Mouse (Mus musculus) cerebellum, postnatal 14 days (tissue): ENCODE data around the gene Podxl2.

ENCODE experiments used
- DNase-seq, 2 experiments: peaks; one replicate each; pipeline ENCODE4 v3.0.0; 2021; ENCODE audit warnings: mixed read lengths in 2 of 2

The Podxl2 gene

DNA sequence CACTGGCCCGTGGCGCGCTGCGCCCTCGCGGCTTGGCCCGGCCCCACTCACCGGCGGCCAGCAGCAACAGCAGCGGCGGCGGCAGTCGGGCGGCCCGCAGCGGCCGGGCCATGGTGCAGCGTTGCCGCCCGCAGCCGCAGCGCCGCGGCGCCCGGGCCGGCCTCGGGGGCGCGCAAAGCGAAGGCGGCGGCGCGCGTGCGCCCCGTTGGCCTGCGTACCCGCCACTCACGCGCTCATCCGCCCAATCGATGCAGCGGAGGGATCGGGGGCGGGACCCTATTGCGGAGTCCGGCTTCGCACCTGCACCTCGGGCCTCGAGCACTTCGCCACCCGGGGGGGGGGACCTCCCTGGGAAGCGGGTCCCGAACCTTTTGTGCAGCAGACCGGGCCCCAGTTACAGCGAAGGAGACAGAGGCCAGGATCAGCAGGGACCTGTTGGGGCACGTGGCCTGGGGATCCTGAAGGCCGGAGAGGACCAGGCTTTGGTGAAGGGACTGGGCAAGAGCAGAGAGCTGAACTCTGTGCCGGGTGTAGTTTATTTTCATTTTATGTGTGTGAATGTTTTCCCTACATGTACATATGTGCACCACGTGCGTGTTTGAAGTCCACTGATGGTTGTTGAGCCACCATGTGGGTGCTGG lies at the start of gene Podxl2:
Gene Podxl2 (minus strand): TSS at position 177 of the 641 bp plus-strand sequence.
- peak; percentile 93 to 94 for DNase-seq

DNA sequence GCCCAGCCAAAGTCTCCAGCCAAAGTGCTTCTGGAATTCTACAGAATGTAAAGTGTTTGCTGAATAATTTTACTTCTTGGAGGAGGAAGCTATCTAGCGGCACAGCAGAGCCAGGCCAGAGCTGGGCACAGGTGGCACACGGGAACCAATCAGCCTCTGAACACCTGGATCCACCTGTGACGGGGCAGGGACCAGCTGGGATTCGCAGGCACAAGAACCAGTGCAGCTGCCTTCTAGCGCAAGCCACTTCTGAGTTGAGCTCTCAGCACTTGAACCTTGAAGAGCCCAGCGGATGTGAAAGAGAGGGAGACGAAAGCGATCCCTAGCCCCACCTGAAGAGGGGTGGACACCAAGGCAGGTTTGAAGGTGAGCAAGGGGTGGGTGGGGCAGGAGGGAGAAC lies 44.0 kb upstream of the Podxl2 start:
- no peak for DNase-seq

DNA sequence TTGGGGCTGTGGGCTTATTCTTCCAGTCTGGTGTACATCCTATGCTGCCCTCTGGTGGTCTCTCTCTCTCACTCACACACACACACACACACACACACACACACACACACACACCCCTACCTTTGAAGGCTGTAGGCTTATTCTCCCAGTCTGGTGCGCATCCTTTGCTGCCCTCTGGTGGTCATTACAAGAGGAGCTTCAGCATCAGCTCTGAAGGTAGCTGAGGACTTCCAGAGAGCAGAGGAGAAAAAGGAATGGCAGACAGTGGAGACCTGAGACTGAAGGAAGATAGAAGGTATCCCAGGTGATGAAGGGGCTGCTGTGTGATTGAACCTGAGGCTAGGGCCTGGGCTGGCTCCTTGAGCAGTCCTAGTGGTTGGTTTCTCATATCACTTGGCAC lies 41.3 kb upstream of the Podxl2 start:
- DNase-seq = peak; percentile 77 to 86

DNA sequence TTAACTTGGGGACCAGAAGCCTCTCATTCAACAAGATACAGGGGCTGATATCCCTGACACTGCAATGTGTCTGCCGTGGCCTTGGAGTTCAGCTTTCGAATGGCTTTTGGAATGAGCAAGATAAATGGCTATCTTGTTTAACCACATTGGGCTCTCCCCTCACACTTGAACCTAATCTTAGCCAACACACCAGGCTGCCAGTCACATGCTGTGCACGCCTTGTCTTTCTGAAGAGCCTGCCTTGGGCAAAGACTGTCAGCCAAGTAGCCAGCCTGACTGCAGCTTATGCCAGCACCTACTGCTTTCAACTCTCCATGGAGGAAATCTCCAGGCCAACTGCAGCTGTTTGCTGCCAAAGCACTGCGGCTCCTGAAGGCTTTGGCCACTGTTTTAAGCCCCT lies 40.7 kb upstream of the Podxl2 start:
- DNase-seq = peak; percentile 61 to 80

DNA sequence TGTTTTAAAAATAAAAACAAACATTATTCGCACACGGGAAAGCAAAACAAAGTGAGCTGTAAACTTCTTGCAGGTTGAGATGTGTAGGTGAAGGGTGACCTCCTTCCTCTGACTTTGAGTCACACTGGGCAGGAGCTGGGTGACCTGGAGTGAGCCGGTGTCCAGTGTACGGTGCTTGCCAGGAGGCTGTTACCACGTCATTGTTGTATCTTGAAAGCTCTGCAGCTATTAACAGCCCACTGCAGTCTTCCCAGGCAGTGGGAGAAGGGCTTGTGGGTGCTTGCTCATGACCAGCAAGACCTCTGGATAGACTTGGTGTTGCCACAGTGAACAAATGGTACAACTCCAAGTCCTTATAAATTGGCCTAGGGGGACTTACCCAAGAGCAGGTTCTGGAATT lies 40.0 kb upstream of the Podxl2 start:
- no peak for DNase-seq

DNA sequence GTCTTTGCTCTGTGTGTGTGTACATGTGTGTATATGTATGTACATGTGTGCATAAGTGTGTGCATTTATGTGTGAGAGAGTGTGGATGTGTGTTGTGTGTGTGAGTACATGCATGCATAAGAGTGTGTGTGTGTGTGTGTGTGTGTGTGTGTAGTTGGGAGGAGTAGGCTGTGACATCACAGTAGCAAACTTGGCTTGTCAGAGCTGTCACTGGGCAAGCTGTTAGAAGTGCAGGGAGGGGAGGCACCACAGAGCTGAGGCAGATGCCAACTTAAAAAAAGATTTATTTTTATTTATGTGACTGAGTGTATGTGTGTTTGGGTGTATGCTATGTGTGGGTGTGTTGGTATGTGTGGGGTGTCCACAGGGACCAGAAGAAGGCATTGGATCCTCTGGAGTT lies 38.6 kb upstream of the Podxl2 start:
- no peak for DNase-seq

DNA sequence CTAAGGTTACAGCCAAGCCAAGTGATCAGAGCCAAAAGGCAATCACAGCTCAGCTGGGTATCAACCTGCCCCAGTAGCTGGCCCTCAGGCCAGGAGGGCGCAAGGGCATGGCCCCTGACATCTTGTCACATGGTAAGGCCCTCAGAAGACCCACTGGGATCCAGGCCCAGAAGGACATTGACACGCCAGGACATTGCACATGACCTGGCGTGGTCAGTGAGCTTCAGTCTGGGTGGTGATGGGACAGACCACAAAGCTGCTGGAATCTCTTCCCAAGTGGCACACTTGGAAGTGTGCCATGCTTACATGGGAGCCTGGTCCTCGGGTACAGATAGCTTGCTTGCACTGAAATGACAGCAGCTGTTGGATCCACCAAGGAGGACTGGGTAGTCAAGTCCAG lies 38.2 kb upstream of the Podxl2 start:
- no peak for DNase-seq

DNA sequence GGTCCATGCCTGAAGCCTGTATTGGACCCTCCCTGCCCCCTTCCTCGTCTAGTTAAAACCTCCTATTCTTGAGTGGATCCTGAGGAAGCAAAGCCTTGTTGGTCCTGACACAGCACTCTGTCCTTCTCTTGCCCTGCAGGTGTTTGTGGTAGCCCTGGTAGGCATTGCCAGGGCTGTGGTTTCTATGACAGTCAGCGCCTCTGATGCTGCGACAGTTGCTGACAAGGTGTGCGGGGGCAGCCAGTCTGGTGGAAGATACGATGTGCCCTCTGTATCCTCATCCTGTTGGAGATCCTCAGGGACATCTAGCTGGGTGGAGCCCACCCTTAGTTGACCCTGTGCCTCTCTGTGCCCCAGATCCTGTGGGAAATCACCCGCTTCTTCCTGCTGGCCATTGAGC lies 34.3 kb upstream of the Podxl2 start:
- no peak for DNase-seq

DNA sequence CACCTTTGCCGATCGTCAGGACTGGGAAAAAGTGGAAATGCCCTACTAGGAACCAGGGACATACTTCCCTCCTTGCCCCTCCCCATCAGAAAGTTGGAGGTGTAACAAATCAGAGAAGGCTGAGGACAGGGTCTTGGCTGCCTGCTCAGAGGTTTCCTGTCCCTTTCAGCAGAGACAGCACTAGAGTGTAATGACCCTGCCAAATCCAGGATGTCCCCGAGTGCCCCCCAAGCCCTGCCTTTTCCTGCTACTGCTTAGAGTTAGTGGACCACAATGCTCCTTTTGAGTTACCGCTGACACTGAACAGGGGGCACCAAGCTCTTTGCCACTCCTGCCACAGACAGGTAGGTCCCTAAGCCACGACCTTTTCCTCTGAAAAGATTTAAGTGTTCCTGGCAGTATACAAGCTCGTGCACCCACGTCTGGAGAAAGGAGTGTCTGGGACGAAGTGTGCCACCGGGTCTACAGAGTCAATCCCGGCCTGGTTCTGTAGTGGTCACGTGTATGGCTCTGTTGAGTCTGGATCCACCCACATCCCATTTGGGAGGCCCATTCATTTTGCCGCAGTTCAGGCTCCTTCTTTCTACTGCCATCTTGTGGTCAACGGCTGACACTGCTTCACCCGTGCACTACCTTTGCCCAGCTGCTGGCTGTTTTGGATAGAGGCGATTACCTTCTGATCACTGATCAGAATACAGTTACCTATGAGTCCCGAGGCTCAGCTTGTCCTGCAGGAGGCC lies 31.7 kb upstream of the Podxl2 start:
- DNase-seq = peak; percentile 76 to 80

DNA sequence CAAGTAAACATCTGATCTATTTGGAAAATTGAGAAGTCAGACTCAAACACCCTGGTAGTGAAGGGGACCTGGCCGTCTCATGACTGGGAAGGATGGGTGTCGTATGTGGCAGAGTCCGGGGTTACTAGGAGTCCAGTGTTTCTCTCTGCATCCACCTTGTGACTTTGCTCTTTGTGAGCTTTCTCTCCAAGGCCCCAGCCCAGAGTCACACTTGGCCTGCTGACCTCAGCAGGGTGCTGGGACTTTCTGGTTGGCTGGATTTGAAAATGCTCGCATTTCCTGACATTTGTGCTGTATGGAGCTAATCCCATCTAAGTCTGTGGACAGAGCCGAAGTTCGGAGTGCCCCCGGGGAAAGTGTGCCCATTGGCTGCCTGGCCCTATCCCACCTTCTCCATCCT lies 30.2 kb upstream of the Podxl2 start:
- no peak for DNase-seq

DNA sequence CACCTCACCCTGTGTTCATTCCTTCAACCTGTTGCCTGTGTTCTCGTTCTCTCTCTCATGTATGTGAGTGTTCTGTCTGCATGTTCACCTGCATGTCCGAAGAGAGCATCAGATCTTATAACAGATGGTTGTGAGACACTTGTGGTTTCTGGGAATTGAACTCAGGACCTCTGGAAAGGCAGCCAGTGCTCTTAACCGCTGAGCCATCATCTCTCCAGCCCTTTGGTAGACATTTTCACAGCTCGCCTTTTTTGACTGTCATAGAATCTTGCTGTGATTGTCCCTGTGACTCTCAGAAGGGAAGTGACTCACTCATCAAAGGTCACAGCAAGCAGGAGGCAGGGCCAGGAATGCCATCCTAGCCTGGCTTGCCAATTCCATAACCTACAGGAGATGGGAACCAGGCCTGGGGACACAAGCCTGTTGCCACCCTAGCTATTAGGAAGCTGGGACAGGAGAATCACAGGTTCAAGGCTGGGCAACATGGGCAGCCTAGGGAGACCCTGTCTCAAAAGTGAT lies 29.7 kb upstream of the Podxl2 start:
- DNase-seq = no peak

DNA sequence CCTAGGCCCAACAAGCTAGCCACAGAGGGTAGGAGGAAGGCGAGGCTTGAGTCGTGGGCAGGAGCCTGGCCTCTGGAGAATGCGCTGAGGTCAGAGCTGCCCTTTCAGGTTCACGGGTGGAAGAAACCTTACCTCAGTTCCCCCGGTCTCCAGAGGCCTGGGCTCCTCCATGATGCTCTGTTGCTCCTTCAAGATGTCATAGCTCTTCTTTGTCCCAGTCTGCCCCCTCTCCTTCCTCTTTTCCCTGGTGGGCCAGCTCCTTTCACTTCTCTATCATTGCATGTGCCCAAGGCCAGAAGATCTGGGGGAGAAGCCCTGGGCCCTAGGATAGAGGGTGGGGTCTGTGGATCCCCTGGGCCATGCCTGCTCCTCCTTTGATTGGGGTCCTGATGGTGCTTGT lies 28.9 kb upstream of the Podxl2 start:
- no peak for DNase-seq

DNA sequence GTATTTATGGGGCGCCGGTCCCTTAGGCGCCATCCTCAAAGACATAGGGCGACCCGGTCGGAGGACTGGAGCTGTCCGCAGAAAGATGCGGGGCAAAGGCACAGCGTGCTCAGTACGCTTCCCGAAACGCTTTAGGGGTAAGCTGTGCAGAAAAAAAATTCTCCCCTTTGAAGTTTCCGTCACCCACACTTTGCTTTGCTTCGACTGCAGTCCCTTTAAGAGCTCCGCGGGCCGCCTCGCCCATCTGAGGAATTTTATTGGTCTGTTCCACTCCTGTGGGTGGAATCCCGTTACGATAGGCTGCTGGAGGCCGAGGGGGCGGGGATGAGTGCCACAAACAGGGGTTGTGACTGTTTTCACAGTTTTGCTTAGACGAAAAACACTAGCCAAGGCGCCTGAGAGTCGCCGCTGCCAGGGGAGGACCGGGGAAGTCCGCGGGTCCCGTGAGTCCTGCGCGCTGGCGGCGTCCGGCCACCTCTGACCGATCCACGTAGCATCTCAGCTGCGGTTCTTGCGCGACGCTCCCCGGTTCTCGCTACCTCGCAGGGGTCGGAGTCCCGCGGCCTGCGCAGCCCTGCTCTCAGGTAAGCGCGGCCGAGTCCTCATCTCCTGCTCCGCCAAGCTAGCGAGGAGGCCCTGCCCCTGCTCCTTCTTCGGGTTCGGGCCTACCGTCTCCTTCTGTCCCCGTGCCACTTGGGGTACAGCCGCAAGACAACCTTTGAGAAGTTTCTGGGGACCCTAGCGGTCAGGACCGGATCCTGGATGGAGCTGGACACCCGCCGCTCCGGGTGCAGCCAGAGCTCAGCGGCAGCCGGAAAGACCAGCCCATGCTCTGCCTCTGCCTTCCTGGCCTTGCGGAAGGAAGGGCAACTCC lies 27.3 kb upstream of the Podxl2 start, which contains the start of gene Tpra1:
Gene Tpra1 (plus strand): TSS at position 305 of the 874 bp plus-strand sequence.
- peak; percentile 95 to 96 for DNase-seq

DNA sequence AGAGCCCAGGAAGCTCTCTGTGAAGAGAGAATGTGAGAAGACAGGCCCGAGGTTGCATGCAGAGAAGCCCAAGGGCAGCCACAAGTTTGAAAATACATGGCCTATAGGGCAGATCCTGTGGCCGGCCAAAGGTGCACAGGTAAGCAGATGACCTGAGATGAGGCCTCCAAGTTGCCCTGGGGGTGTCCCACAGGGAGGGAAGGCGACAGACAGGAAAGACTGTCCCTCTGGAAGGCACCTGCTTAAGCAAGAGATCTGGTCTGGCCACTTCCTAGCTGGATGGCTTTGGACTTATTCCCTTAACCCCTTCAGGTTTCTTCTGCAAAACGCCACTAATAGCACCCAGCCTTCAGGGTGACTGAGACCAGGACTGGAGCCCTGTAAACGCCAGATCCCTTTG lies 26.6 kb upstream of the Podxl2 start:
- DNase-seq = no peak

DNA sequence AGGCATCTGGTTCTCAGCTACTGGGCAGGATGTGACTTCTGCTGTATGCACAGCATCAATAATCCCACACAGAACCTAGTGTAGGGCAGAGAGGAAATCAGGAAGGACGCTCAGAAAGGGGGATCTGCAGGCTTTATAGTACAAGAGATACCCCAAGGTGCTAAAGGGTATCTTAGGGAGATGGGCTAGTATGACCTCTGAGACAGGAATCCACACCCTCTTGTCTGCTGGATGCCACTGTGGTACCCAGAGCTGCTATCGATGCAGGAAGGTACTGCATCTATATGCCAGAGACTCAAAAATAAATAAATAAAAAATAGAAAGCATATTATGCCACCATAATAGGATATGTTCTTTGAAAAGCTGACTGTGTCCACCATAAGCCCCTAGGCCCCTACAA lies 24.8 kb upstream of the Podxl2 start:
- DNase-seq = no peak

DNA sequence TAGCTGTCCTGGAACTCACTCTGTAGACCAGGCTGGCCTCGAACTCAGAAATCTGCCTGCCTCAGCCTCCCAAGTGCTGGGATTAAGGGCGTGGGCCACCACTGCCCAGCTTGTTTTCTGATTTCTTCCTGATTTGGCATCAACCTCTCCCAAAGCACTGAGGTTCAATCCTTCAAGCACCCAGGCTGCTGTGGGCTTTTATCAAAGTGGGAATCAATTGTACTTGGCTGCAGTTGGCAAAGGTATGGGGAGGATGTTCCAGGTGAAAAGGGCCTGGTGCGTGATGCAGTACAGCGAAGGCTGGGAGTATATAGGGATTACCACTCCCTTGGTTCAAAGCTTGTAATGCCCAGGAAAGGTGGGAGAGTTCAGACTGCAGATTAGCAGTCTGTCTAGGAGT lies 24.2 kb upstream of the Podxl2 start:
- DNase-seq = no peak

DNA sequence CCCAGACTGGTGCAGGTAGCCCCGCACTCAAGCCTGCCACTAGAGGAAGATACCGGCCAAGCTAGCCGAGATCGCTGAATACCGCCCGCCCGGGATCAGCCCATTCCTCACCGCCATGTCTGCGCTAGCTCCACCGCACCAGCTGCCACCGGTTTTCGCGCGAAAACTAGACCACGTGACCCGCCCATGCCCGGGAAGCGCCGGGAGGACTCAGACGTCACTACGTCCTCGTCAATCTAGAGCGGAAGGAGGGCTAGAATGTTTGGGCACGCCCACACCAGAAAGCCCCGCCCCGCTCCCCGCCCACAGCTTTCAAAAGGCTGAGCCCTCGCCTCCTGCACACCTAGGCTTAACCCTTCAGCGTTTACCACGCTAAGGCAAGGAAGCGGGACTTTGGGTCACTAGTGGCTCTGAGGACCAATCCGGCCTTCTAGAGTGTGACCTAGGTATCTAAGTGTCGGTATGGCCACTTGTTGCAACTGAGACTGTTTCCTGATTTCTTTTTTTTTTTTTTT lies 23.7 kb upstream of the Podxl2 start, which contains the start of gene Mcm2:
Gene Mcm2 (minus strand): TSS at position 247 of the 515 bp plus-strand sequence.
- peak; percentile 93 to 94 for DNase-seq

DNA sequence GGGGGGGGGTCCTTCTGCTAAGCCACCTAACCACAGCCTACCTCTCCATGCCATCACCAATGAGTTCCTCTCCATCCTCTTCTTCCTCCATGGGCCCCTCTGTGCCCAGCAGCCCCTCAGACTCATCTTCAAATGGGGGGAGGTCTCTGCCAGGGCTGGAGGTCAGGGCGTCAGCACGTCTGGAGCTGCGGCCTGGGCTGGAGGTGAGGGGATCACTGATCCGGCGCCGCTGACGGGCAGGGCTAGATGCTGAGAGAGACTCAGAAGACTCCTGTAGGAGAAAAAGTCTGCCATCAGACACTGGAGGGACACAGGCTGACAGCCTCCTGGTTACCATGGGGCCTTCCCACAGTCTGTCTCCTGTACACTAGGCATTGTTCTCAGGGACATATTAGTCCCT lies 22.4 kb upstream of the Podxl2 start:
- peak in 1 of 2 experiments; percentile 13 for DNase-seq

DNA sequence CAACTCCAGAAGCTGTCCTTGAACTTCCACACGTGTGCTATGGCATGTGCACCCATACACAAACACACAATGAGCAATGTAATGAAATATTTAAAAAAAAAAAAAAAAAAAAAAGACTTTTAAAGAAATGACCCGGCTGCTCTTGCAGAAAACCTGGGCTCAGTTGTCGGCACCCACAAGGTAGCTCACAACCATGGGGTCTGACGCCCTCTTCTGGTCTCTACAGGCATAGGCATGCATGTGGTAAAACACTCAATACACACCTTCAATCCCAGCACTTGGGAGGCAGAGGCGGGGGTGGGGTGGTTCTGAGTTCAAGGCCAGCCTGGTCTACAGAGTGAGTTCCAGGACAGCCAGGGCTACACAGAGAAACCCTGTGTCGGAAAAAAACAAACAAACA lies 21.1 kb upstream of the Podxl2 start:
- DNase-seq = peak in 1 of 2 experiments; percentile 13

DNA sequence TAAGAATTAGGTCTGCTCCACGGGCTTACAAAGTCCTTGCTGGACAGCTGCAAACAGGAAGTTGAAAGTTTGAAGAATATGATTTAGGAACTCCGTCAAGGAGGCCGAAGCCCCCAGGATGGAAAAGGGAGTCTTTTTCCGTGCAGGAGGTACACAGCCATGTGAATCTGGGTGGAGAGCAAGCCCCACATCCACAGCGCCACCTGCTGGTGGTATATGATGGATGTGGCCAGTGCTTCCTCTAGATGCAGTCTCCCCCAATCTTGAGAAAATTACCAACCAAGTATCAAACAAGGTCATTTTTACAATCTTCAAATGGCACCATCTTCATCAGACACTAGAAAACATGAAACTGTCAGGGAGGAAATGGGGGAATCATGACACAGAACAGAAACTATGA lies 18.7 kb upstream of the Podxl2 start:
- peak; percentile 90 to 91 for DNase-seq

DNA sequence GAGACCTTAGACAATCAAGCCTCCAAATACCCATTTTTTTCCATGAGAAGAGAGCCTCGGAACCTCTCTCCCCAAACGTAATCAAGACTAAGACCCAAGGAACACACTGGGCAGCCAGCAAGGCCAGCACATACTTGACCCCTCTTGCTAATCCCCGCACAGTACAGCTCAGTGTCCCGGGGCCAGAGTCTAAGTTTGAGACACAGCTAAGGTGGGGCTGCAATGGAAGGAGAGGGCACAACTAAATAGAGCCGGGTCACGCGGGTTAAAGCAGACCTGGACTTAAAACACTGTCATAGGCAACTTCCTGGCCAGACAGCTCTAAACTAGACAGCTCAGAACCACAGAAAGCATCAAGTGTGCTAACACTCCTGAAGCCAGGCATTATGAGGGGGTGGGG lies 16.0 kb upstream of the Podxl2 start:
- DNase-seq = no peak

DNA sequence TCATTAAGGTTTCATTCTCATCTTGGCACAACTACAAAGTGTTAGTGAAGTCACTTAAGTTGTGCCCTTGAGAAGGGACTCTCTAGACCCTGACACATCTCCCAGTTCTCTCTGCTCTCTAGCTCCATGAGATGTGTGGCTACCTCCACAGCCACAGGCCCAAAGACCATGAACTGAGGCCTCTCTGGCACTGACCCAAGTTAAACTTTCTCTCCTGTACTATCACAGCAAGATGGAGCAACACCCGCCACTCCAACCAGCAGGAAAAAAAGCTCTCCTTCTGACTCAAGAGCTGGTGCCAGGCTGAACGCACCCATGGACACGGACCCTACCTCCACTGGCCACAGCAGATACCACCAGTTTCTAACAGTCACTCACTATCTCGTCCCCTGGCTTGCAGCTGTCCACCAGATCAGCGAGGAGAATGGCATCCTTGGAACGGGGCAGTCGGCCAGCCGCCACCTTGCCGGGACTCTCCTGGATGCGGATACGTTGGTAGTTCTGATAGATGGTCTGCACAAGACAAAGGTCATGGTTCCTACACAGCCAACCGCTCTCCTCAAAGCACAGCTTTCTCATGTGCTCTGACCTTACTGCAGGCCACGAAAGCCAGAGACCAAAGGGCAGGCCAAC lies 14.7 kb upstream of the Podxl2 start:
- no peak for DNase-seq
